Mouse (Mus musculus) cerebellum, postnatal 14 days (tissue): ENCODE measurements at regions not wholly inside any gene's neighbourhood (a gene's known extent, or its start where the extent isn't known, plus 50 kb on each side); places are given as distances from the start of the nearest gene placed in this dataset.

ENCODE experiments used
- DNase-seq, 2 experiments: peaks; one replicate each; pipeline ENCODE4 v3.0.0; 2021; ENCODE audit warnings: mixed read lengths in 2 of 2

DNA sequence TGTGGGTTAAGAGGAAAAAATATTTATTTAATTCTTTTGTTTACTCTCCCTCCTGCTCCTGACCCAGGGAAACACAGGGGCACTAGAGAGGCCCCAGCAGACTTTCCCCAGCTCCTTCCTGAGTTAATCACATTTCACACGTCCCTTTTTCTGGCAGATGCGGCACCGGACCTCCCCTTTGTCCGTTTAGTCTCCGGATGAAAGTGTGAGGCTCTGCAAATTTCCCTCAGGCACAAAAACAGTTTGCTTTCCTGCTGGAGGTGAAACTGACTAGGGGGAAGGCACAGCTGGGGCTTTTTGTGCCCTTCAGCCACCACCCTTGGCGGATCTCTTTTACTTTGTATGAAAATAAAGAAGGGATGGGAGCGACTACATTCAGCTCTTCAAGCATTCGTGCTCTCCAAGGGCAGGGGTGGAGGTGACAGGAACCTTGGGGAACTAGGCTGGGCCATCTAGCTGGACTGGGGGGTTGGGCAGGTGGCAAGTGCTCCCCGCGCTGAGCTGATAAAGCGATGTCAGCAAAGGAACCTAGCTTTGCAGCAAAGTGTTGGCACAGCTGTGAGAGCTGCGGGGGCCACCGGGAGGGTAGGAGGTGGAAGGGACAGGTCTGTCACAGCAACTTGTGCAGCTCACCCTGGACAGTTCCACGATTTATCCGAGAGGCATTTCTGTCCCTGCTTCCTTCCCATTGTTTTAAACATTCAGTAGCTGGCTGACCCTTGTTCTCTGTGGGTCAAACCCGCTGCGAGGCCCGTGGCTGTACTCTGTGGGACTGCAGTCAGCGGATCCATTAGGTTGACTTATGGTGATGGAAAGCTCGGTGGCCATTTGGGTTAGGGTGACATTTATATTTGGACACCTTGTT lies 329.6 kb downstream of the Ttll7 start:
- DNase-seq, result peak in 1 of 2 experiments; percentile 37

- peak; percentile 82 to 83 for DNase-seq
Observed at GRCm38 (mm10) chr3:147182366-147182875, 330.3 kb downstream of the Ttll7 start.

- DNase-seq, result peak; percentile 10 to 12
Observed at GRCm38 (mm10) chr3:147183656-147184290, 331.6 kb downstream of the Ttll7 start.

GRCm38 (mm10) chr3:147189737-147190136 lies 337.6 kb downstream of the Ttll7 start:
- DNase-seq, result no peak

DNA sequence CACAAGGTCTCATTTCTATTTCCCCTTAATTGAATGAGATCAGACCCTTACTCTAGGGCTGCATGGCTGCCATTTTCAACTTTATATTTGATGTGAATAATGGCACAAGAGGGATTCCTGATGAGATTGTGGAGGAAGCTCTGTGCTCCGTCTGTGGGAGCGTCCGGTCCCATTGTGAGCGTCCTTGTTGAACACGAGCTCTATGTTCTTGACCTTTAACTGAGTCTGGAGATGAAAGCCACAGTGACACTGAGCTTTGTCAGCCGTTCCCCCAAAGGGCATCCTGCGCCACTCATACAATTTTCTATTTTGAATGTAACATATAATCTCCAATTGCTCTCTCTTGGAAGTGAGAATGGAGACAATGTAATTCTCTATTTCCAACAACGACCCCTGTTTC lies 344.5 kb downstream of the Ttll7 start:
- DNase-seq, result no peak

DNA sequence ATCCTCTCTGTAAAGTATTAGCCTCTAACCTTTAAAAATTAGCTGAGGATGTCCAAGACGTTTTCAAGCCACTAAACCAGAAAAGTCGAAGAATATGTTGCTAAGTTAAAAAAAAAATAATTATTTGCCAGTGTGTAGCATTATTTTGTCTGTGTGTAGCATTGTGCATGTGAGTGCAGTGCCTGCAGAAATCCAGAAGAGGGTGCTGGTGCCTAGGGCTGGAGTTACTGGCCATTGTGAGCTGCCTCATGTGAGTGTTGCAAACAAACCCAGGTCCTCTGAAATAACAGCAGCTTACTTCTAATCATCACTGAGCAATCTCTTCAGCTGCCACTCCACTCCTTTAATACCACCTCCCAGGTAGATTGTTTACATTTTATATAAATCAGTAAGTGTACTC lies 345.0 kb downstream of the Ttll7 start:
- DNase-seq, result no peak

GRCm38 (mm10) chr3:147211127-147211940 lies 359.2 kb downstream of the Ttll7 start:
- DNase-seq, result no peak

DNA sequence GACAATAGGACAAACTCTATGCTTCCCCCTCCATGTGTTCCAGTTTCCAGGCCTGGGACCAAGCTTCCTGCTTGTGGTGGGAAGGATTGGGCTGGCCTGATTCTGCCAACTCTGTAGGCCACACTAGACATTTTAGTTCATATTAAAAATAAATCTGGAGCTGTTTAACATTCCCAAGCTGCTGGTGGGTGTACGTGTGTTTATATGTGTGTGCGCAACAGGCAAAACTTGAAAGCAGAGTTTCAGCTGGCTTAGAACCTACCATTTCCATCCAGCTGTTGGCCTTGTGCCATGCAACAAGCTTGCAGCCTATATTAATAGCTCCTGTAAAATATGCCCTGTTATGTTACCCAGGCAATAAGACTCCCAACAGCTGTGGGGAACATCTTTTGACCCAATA lies 376.5 kb downstream of the Ttll7 start:
- peak in 1 of 2 experiments; percentile 10 for DNase-seq

- no peak for DNase-seq
Observed at GRCm38 (mm10) chr3:147230594-147230993, 378.4 kb downstream of the Ttll7 start.

DNA sequence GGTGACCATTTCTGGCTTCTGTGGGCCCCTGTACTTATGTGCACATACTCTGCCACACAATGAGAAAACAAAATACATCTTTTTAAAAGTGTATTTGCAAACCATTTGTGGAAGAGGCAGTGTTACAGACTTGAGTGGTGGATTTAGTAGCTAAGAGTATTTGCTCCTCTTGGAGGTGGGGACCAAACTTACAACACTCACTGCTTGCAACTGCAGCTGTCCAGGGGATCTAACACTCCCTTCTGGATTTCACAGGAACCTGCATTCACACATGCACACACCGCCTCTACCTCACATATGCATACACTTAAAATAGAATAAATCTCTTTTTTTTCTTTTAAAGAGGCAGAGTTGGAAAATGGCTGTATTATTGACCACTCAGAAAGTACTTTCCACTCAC lies 386.2 kb downstream of the Ttll7 start:
- DNase-seq, result no peak

GRCm38 (mm10) chr3:147240651-147241050 lies 388.5 kb downstream of the Ttll7 start:
- peak; percentile 7 to 30 for DNase-seq

- DNase-seq, result peak; percentile 45 to 48
Observed at GRCm38 (mm10) chr3:147244911-147245430, 392.8 kb downstream of the Ttll7 start.

DNA sequence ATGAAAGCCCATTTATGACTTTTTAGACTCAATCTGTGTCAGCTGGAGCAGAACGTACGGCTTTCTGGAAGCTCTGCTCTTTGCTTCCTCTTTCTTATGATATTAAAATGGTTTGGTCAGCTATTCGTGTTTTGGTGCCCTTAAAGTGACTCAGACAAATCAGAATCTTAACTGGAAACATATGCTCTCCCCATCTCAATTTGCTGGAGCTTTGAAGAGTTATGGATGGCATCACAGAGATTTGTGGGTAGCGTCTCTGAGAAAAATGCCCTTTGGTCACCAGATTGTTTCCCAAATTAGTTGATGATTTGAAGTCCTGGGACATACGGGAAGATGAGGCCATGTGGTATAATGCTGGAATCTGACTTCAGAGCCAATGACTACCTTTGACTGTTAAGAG lies 394.0 kb downstream of the Ttll7 start:
- DNase-seq, result no peak

DNA sequence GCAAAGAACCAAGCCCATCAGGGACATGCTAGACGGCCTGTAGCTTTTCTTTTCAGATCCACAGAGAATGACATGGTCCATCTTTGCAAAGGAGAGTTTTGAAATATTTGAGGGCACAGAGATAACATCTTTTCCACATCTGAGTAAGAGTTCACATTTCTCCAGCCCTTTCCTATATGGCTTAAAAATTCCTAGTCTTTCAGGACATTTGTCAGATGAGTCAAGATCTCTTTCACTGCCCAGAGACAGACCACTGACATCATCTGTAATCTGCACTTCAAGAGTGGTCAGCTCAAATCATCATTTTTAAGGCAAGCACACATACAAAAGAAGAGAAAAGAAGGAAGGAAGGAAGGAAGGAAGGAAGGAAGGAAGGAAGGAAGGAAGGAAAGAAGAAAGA lies 397.3 kb downstream of the Ttll7 start:
- DNase-seq, result no peak

DNA sequence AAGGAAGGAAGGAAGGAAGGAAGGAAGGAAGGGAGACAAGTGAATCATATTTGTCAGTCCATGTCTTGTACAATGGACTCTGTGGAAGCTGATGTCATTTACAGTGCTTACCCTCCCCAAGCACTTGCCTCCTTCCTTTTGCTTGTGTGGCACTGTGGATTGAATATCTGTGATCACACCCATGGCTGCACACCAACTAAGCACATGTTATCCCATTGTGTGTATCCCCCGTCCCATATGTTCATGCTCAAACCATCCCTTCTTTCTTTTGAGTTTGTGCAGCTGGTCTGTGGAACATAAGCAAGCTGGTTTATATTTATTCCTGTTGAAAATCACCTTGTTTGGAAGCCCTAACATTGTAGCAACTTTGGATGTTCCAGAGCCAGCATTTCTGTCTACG lies 397.7 kb downstream of the Ttll7 start:
- no peak for DNase-seq

DNA sequence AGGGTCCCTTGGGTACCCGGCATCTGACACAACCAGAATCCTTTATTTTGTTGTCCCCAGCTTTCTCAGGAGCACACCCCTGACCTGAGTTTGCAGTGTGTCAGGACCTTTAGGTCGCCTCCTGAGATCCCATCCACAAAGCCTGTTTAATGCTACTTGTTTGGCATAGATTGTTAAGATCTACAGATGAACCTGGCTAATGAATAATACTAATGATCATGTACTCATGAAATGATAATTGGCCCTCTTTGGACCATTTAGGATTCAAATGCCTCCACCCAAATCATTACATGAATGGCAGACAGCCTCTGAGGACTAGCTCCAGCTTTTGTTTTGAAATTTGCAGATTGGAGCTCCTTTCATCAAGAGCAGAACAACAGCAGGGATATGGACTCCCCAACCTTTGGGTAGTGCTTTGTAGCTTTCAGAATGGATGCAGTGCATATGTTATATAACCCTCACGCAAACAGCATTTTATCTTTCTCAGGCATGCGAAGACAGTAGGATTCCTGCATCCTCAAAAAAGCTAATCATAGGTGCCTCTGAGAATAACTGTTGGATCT lies 400.1 kb downstream of the Ttll7 start:
- no peak for DNase-seq

GRCm38 (mm10) chr3:147252812-147253211 lies 400.6 kb downstream of the Ttll7 start:
- DNase-seq, result no peak

DNA sequence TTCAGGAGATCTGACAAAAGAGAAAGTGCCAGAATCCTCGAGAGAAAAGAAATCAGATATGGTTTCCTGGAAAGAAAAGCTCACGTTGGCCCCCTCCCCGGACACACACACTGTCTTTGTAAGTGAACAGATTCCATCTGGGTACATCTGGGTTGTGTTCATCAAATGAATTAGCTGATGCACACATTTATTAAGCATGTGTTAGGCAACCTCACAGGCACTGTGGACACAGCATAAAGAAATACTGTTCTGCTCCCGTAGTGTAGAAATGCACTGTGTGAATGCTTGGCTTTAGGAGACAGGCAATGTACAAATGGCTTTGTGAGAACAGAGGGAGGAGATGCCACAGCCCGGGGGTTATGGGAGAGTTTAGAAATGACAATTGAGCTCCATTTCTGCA lies 402.3 kb downstream of the Ttll7 start:
- no peak for DNase-seq

DNA sequence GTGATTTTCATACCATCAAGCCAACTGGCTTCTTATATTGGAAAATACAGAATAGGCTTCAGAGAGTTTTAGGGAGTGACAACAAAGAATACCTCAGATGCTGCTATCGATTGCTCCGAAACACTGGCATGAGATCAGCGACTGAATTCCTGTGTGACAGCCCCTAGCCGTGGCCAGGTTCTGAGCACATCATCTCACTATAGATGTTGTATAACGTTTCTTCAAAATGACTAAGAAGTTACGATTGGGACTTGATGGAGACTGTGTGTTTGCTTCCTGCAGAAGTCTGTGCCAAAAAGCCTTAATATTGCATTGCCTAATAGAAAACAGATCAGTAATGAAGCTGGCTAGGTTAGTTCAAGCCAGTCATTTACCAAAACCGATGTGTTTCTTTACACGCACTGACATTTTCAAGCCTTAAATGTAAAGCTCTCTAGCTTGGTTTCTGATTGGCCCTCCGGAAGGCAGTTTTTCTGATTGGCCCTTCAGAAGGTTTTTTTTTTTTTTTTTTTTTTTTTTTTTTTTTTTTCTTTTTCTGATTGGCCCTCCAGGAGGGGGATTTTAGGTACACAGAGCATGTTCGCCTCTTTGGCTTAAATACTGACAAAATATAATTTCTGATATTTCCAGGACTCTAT lies 408.9 kb downstream of the Ttll7 start:
- no peak for DNase-seq

DNA sequence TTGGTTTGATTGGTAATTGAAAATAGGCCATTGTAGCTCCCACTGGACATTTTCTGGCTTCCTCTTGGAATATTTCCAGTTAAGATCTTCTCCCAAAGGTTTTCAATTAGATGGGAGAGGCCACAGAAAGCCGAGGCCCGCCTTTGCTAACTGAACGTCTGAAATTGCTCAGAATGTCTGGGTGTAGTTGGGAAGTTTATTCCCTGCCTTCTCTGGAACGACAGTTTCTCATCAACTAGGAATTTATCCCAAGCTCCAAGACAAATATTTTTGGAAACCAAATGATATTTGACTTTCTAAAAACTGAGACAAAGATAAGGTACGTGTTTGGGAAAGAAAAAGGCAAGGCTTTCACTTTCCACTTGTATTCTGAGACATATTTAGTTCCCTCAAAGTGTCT lies 414.4 kb downstream of the Ttll7 start:
- DNase-seq, result no peak

DNA sequence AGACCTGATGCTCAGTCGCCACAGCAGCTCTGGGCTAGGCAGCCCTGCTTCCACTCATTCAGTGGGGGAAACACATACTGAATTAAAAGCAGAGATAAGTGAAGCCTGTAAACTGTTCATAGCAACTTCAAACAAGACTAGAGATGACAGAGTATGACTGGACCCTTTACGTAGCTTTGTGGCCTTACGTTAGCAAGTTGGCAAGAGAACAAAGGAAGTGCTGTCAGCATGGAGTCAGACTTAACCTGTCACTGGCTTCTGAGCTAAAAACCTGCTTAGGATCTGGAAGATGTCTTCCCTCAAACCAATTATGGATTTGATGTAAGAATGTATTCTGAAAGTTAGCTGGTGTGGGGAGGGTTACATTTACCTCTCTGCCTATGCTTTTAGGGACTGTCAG lies 421.3 kb downstream of the Ttll7 start:
- no peak for DNase-seq

DNA sequence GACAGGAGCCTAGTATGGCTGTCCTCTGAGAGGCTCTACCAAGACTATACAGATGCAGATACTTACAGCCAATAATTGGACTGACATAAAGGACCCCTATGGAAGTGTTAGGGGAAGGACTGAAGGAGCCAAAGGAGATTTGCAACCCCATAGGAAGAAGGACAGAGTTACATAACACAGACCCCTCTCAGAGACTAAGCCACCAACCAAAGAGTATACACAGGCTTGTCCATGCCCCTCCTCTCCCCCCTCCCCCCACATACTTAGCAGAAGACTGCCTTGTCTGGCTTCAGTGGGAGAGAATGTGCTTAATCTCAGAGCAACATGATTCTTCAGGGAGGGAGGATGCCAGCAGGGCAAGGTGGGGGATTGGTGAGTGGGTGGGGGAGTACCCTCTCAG lies 426.4 kb downstream of the Ttll7 start:
- no peak for DNase-seq
